Mouse (Mus musculus) midbrain, embryonic 10.5 days (tissue): ENCODE results near the gene Ripk1. TPM values are rescaled to one million over a fixed set of nuclear protein-coding genes. Genes with fewer than 3 reads are reported as not detected.
"Not testable (repeated sequence)": the region's sequence is repeated elsewhere in the genome, so short reads cannot be mapped to it uniquely, and the experiment has no call there.

Source experiments
- DNase-seq: peaks from one replicate; pipeline ENCODE4 v3.0.0-alpha.2; 2017; ENCODE audit warnings: low spot score
- H3K27ac ChIP-seq: fragments of 300-500 bp; sonication (generic); replicated peaks from 2 replicates; pipeline ENCODE4 v1.5.1; 2016; ENCODE audit warnings: mild to moderate bottlenecking
- H3K27me3 ChIP-seq: fragments of 300-500 bp; sonication (generic); 2 replicates; pipeline ENCODE4 v1.6.1; 2016; ENCODE audit warnings: low read depth, mild to moderate bottlenecking; ENCODE audit not compliant: poor library complexity, severe bottlenecking
- H3K36me3 ChIP-seq: fragments of 300-500 bp; sonication (generic); 2 replicates; pipeline ENCODE4 v1.6.1; 2016; ENCODE audit warnings: mild to moderate bottlenecking, moderate library complexity
- H3K4me1 ChIP-seq: fragments of 300-500 bp; sonication (generic); 2 replicates; pipeline ENCODE4 v1.6.1; 2016
- H3K4me3 ChIP-seq: fragments of 300-500 bp; sonication (generic); 2 replicates; pipeline ENCODE4 v1.5.1; 2016; ENCODE audit warnings: mild to moderate bottlenecking, moderate library complexity
- H3K9me3 ChIP-seq: fragments of 300-500 bp; sonication (generic); replicated peaks from 2 replicates; pipeline ENCODE4 v1.6.1; 2016; ENCODE audit warnings: mild to moderate bottlenecking
- WGBS: fragments of 180-500 bp; shearing (Covaris S2); methylation state at CpG from one replicate; pipeline ENCODE4 v1.1.7; 2016; 5-methylcytosine and 5-hydroxymethylcytosine counted together
- polyA plus RNA-seq: library from polyadenylated mRNA; unstranded; fragments of >200 nt; fragmentation: Nextera tagmentation; extraction: Ambion mirVana; gene quantifications from 2 replicates; pipeline ENCODE4 v1.2.1, GENCODE M21; 2016

Ripk1 gene
- polyA plus RNA-seq, 1 experiment from 2014 or later = 6.8 TPM

DNA sequence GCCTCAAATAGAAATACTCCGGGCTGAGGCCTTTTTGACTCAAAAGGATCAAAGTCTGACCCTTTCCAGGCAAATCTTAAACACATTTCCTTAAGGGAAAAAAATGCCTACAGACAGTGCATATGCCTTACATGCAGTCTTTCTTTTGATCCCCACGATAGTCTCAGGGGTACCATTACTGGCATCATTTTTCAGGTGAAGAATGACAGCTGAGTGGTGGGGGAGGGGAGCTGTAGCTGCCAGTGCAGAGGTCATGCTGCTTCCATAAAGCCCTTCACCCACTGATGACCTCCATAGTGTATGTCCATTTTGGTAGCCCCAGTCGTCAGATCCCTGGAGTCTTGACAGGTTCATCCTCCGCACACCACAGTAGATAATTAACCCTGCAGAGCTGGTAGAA is 68.1 kb downstream of the Ripk1 start:
- Histone ChIP-seq H3K4me1 (peaks cover 61% of the 10 kb centered on the region), H3K9me3 (no peaks in the 10 kb centered on the region; the same call in 1 of the 2 replicates), H3K4me3 (no peak overlapping the region), H3K27ac (no peak overlapping the region), H3K36me3 (peaks cover 15% of the 10 kb centered on the region), H3K27me3 (no peaks in the 10 kb centered on the region)
- DNase-seq = no peak
- WGBS = 84% methylated on average over 4 of the region's 4 CpGs

DNA sequence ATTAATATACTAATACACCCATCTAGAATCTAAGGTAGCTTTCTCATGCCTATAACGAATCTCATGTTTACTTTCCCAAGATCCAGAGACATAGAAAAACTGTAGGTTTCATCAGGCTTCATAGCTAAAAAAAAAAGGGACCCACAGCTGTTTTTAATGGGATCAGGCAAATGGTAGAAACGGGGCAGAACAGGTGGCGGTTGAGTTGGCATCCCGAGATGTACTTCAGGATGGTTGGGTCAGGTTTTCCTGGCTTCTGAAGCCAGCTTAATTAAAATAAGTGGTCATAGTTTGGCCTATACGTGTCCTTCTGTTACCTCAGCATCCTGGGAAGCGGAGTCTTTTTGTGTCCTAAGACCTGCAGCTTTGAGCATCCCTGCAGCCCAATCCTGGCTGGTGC is 69.7 kb downstream of the Ripk1 start:
- H3K4me3 ChIP-seq = no peak overlapping the region
- peaks cover 22% of the 10 kb centered on the region for H3K36me3 ChIP-seq
- DNase-seq = no peak
- 94% methylated on average over 6 of the region's 6 CpGs for WGBS
- peaks cover 65% of the 10 kb centered on the region for H3K4me1 ChIP-seq
- H3K27ac ChIP-seq = peak overlapping the region; percentile 79
- no peaks in the 10 kb centered on the region for H3K27me3 ChIP-seq
- no peaks in the 10 kb centered on the region for H3K9me3 ChIP-seq

DNA sequence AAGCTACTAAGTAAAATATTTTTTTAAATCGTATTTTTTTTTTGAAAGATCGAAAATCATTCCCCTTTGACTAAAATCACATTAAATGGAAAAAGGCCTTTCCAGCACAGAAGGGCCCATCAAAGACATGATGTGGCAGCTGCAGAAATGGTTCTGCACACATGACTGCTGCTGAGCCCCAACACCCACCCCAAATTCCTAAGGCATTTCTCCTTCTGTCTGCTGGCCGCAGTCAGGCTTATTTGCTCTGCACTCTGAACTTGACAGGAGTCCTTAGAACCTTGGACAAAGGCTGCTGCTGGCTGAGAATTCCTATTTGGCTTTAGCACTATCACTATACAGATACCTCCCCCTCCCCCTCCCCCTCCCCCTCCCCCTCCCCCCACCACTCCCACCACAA is 70.7 kb downstream of the Ripk1 start:
- peaks cover 22% of the 10 kb centered on the region for H3K36me3 ChIP-seq
- H3K27me3 ChIP-seq = no peaks in the 10 kb centered on the region
- H3K9me3 ChIP-seq = no peaks in the 10 kb centered on the region
- peak; percentile 61 for DNase-seq
- peaks cover 74% of the 10 kb centered on the region for H3K4me1 ChIP-seq
- 56% methylated on average over 3 of the region's 3 CpGs for WGBS
- no peak overlapping the region for H3K4me3 ChIP-seq
- peak overlapping the region; percentile 79 for H3K27ac ChIP-seq

DNA sequence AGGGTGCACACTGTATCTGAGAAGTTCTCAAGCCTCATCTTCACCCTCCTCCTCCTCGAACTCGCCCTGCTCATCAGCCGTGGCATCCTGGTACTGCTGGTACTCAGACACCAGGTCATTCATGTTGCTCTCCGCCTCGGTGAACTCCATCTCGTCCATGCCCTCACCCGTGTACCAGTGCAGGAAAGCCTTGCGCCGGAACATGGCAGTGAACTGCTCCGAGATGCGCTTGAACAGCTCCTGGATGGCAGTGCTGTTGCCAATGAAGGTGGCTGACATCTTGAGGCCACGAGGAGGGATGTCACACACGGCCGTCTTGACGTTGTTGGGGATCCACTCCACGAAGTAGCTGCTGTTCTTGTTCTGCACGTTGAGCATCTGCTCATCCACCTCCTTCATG is 72.3 kb downstream of the Ripk1 start:
- H3K27ac ChIP-seq, H3K9me3 ChIP-seq, DNase-seq, H3K4me3 ChIP-seq: not testable (repeated sequence)
- H3K4me1 ChIP-seq = peaks cover 79% of the 10 kb centered on the region
- H3K27me3 ChIP-seq = peaks cover 14% of the 10 kb centered on the region
- H3K36me3 ChIP-seq = peaks cover 22% of the 10 kb centered on the region
- 95% methylated on average over 13 of the region's 17 CpGs for WGBS

DNA sequence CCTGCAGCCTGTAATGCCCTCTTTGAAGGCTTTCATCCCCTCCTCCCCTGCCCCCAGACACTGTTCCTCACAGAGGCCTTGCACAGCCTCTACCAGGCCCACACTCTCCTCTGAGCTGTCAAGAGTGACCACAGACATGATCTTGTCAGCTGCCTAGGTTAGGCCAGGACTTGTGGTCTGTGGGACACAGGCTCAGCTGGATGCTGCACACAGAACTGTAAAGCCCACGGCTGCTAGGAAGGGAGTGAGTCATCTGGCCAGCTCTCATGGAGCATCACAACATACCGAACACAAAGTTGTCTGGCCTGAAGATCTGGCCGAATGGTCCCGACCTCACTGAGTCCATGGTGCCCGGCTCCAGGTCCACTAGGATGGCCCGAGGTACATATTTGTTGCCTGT is 73.7 kb downstream of the Ripk1 start:
- Histone ChIP-seq H3K4me1 (peaks cover 65% of the 10 kb centered on the region), H3K27ac (peak overlapping the region; percentile 55), H3K36me3 (peaks cover 22% of the 10 kb centered on the region), H3K4me3 (peak overlapping the region; percentile 83; the same call in 1 of the 2 replicates), H3K27me3 (peaks cover 25% of the 10 kb centered on the region)
- DNase-seq, H3K9me3 ChIP-seq: not testable (repeated sequence)
- 83% methylated on average over 6 of the region's 6 CpGs for WGBS

DNA sequence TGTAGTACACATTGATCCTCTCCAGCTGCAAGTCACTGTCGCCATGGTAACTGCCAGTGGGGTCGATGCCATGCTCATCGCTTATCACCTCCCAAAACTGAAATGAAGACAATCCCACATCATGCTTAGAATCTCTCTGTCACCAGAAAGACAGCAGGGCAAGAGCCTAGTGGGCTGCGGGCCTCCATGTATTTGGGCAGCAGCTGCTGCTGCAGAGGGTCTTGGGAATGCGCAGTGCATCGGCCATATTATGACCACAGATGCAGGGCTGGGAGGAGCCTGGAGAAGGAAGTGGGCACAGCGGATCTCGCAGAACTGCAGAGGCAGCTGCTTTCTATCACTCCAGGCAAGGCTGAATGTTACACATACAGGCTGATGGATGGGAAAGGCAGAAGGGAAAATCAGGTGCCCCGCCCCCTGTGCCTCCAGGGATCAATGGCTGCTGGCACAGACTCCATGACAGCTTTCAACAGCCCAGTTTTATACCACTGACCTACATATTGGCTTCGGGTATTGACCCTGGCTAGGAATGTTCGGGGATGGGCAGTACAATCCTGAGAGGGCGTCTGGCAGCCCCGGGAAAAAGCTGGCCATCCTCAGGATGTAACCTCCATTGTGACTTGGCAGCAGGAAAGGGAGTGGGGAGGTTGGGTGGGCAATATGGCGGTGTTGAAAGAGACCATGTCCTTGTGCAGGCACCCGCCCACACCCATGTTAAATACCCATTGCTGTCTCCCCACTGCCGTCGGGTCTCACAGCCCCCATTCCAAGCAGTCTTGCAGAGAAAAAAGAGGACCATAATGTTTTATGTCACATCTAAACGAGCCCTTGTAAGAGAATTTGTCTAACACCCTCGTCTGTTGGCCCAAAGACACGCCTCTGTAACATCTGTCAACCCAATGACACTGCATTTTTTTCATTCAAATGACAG is 74.7 kb downstream of the Ripk1 start:
- Histone ChIP-seq H3K27ac (peak overlapping the region; percentile 88), H3K27me3 (peaks cover 25% of the 10 kb centered on the region), H3K36me3 (peaks cover 22% of the 10 kb centered on the region), H3K4me3 (peak overlapping the region; percentile 83), H3K9me3 (no peaks in the 10 kb centered on the region), H3K4me1 (peaks cover 56% of the 10 kb centered on the region)
- 60% methylated on average over 20 of the region's 20 CpGs for WGBS
- DNase-seq = peak; percentile 71

DNA sequence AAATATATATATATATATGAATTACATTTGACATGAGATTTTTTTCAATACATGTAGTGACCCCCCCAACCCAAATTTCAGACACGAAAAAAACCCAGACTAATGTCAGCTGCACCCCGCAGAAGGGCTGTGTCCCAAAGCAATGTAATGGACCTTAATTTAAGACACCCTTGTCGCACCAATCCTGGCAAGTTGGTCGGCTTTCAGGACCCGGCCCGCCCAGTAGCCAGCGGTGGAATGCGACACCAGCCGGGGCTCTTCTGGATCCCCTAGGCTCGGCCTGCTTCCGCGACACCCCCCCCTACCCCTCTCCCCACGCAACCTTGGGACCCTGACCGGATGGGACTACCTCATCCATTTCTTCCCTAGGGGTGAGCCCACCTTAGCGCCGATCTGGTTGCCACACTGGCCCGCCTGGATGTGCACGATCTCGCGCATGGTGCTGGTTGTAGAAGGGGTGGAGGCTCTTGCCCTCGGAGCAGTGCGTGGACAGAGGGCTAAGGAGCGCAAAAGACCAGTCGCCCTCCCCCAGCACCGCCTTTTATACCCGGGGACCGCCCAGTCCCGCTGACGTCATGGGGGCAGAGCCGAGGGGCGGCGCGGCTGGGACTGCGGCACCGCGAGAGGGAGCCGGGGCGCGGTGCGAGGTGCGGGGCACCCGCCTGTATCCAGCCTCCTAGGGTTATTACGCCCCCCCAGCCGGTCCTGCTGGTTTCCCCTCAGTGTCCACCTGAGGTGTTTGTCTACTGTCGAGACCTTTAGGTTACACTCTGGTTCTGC is 75.5 kb downstream of the Ripk1 start, which contains the start of gene Tubb2a:
TSS of gene Tubb2a (minus strand) at position 516 of the 780 bp plus-strand sequence.
- Histone ChIP-seq H3K27ac (peak within 1 kb of the TSS; percentile 88), H3K9me3 (no peaks in the 10 kb centered on the region), H3K4me1 (peaks cover 47% of the 10 kb centered on the region), H3K27me3 (peaks cover 25% of the 10 kb centered on the region), H3K4me3 (peak within 1 kb of the TSS; percentile 83), H3K36me3 (peaks cover 22% of the 10 kb centered on the region)
- WGBS = 2% methylated on average over 45 of the region's 45 CpGs
- DNase-seq = peak; percentile 86

DNA sequence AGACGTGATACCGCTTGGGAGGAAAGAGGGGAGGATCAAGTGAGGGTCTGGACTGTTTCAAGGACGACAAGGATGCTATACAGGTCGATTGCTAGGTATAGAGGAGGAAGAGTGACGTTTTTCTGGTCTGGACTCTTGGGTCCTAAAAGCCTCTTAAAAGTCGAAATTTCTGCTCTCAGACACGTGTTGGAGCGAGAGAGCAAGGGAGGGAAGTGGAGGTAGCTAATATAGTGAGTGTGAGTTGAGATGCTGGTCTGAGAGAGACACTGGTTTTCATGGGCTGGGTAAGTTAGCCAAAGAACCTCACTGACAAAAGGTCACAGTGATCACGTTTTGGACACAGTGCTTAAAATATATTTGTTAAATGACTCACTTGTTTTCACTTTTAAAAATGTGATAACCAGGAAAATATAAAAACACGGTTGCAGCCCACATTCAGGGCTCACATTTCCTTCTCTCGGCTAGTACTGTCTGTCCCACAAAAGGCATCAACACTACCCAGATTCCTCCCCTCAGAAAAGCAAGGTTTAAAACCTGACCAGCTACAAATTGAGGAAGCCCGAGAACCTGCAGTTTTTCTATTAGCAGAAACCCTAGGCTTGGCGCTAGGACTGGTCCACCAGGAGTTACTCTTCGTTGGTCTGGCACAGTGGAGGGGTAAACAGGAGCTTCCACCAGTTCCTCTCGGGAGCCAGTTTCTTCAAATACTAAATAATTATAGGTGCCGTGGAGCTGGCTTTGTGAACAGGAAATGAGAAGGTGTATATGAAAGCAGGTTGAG is 76.5 kb downstream of the Ripk1 start:
- WGBS = 43% methylated on average over 16 of the region's 16 CpGs
- peak overlapping the region; percentile 88 for H3K27ac ChIP-seq
- H3K9me3 ChIP-seq = no peaks in the 10 kb centered on the region

DNA sequence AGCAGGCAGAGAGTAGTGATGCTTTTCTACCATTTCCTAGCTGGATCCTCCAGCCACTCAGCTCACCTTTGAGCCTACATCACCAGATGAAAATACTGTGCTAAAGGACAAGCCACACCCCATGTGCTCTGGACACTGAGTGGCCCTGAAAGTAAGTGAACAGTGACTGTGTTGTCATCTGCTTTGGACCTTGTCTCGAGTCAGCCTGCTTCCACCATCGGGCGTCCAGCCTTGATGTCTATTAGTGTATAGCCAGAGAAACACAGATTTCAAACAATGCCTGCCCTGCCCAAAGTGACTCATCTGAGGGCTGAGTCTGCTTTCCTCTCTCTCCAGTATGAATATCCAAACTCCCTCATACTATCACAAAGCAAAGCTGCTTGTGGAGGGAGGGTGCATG is 77.6 kb downstream of the Ripk1 start:
- Histone ChIP-seq H3K27ac (no peak overlapping the region), H3K36me3 (peaks cover 12% of the 10 kb centered on the region), H3K4me1 (peaks cover 34% of the 10 kb centered on the region), H3K9me3 (no peaks in the 10 kb centered on the region), H3K27me3 (peaks cover 25% of the 10 kb centered on the region), H3K4me3 (no peak overlapping the region)
- no peak for DNase-seq
- 91% methylated on average over 3 of the region's 3 CpGs for WGBS

More for the DNA sequence above, 76.5 kb downstream of the Ripk1 start:
- peaks cover 25% of the 10 kb centered on the region for H3K27me3 ChIP-seq
- no peak for DNase-seq
- peaks cover 19% of the 10 kb centered on the region for H3K36me3 ChIP-seq
- peak overlapping the region; percentile 83 for H3K4me3 ChIP-seq
- peaks cover 37% of the 10 kb centered on the region for H3K4me1 ChIP-seq

DNA sequence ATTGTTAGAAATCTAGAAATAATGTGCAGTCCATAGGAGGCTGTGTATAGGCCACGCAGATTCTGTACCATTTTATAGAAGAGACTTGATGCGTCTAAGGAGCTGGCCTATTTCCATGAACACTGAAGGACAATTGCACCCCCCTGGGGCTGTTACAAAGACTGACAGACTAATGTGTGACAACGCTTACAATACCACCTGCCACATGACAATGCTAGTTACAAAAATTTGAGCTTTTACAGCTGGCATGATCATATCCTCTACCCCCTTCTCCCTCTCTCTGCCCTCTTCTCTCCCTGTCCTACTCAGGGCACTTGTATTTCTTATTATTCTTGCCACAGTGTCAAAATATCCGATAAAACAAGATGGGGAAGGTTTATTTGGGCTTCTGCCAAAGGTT is 79.8 kb downstream of the Ripk1 start:
- DNase-seq = no peak
- H3K27me3 ChIP-seq = peaks cover 25% of the 10 kb centered on the region
- H3K27ac ChIP-seq = no peak overlapping the region
- no peak overlapping the region for H3K4me3 ChIP-seq
- peaks cover 17% of the 10 kb centered on the region for H3K4me1 ChIP-seq
- WGBS = 87% methylated on average over 4 of the region's 4 CpGs
- H3K9me3 ChIP-seq = no peaks in the 10 kb centered on the region
- H3K36me3 ChIP-seq = no peaks in the 10 kb centered on the region

DNA sequence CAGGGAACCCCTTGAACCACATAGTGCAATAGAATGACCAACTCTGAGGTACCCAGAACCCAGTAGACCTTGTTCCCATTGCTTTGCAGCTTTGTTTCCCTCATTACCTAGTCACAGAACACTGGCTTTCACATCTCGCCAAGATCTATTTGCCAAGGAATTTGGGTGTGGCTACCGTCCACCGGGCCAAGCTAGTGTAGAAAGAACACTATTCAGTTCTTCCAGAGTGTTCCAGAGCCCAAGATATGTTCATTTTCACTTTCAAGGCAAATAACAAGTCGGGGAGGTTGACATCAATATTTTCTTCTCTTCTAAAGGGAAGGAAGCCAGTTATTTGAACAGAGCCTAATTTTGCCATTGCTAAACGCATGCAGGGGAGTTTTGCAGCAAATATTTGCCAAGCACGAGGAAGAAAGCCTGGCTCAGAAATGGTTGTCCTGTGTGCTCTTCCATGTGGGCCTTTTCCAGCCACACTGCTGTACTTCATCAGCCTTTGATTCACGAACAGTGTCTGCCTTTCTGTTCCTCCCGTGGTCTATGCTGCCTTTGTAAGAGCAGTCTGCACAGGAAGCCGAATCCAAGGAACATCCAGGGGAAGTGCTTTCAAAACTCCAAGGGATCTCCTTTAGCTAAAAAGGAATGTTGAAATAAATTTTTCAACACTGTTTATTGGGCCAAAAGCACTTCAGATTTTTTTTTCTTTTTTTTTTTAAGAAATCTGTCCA is 82.0 kb downstream of the Ripk1 start:
- H3K4me3 ChIP-seq = no peak overlapping the region
- no peak for DNase-seq

More for the DNA sequence above, 82.0 kb downstream of the Ripk1 start:
- WGBS = 81% methylated on average over 9 of the region's 9 CpGs
- Histone ChIP-seq H3K27ac (no peak overlapping the region), H3K36me3 (no peaks in the 10 kb centered on the region), H3K9me3 (no peaks in the 10 kb centered on the region), H3K4me1 (peaks cover 23% of the 10 kb centered on the region), H3K27me3 (peaks cover 14% of the 10 kb centered on the region)
